ENCODE assay signal across 23 mouse cellular contexts in the genomic region with DNA sequence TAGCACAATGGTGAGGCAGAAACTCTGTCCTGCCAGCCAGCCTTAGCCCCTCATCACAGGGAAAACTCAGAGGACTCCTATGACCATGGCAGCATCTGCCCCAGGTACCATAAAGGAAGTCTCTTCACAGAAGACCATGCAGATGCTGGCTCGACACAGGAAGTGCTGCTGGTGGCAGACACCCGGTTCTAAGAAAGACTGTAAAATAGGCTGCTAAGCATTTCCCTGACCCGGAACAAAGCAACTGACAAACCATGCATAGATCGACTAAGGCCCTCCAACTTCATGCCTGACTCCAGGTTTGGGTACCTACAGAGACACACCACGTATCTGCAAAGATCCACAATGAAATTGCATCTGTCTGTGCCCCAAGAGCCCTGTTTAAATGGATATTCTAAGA.
A peak's percentile ranks its signal among the peaks of the same experiment; 100 is the strongest.
DNase-seq lines count a peak whose midpoint lies in the region; ATAC-seq and TF ChIP-seq lines count a peak whose summit lies in the region.
"Had no signal": no experiment of that assay in that cellular context is flagged by ENCODE, and none has a peak within 500 bp of the region (broad histone marks: within the 10 kb centered on the region; RNA-seq: fewer than 3 reads in every experiment).

No protein-coding gene starts in this region.

- H3K4me1 ChIP-seq in hindbrain, embryonic 13.5 days (replicated peaks): peaks cover 8% of the 10 kb centered on the region; the same call in 1 of the 2 replicates
- H3K4me1 ChIP-seq in hindbrain, postnatal 0 days (ENCODE audit: insufficient read depth, low read length): no peaks in the 10 kb centered on the region
- no peaks in the 10 kb centered on the region for H3K4me1 ChIP-seq in forebrain, postnatal 0 days (ENCODE audit: insufficient read depth)
- H3K4me1 ChIP-seq: embryonic facial prominence, embryonic 10.5 days; forebrain, embryonic 12.5 days; neural tube, embryonic 12.5 days had no signal

- no peak overlapping the region for H3K4me2 ChIP-seq in hindbrain, embryonic 13.5 days
- H3K4me2 ChIP-seq in hindbrain, postnatal 0 days (ENCODE audit: low read depth, low read length): no peak overlapping the region
- H3K4me2 ChIP-seq in myocyte (ENCODE audit: low read depth): peak overlapping the region; percentile 43
- no peak overlapping the region for H3K4me2 ChIP-seq in forebrain, postnatal 0 days (ENCODE audit: low read depth)
- H3K4me2 ChIP-seq: forebrain, embryonic 12.5 days; heart, embryonic 13.5 days; neural tube, embryonic 12.5 days had no signal

- WGBS in hindbrain, embryonic 13.5 days: 76% methylated on average over 5 of the region's 5 CpGs
- WGBS in hindbrain, postnatal 0 days: 66% methylated on average over 5 of the region's 5 CpGs
- WGBS in forebrain, postnatal 0 days: 83% methylated on average over 5 of the region's 5 CpGs

- H3K27me3 ChIP-seq in hindbrain, embryonic 13.5 days: no peaks in the 10 kb centered on the region
- no peaks in the 10 kb centered on the region for H3K27me3 ChIP-seq in hindbrain, postnatal 0 days (ENCODE audit: insufficient read depth, low read length)
- H3K27me3 ChIP-seq in myocyte (ENCODE audit: control insufficient read depth, insufficient read depth, insufficient read length): no peaks in the 10 kb centered on the region
- H3K27me3 ChIP-seq in forebrain, postnatal 0 days (ENCODE audit: insufficient read depth, low read length): no peaks in the 10 kb centered on the region
- H3K27me3 ChIP-seq: forebrain, embryonic 12.5 days; heart, embryonic 13.5 days; neural tube, embryonic 12.5 days had no signal

- TF ChIP-seq POLR2A in myocyte (IDR thresholded peaks at IDR 0.05; ENCODE audit: insufficient read length, low read depth): no peak

- no peaks in the 10 kb centered on the region for H3K79me2 ChIP-seq in myocyte (ENCODE audit: control insufficient read depth, insufficient read depth)

- H3ac ChIP-seq in myocyte (ENCODE audit: control insufficient read depth, insufficient read length): no peak overlapping the region

- TF ChIP-seq CTCF in hindbrain, postnatal 0 days (IDR thresholded peaks at IDR 0.05; ENCODE audit: low read depth): no peak
- no peak for TF ChIP-seq CTCF in forebrain, postnatal 0 days (IDR thresholded peaks at IDR 0.05; ENCODE audit: low read depth)

- no peaks in the 10 kb centered on the region for H3K9me3 ChIP-seq in hindbrain, embryonic 13.5 days
- H3K9me3 ChIP-seq in hindbrain, postnatal 0 days (ENCODE audit: low read length): no peaks in the 10 kb centered on the region
- no peaks in the 10 kb centered on the region for H3K9me3 ChIP-seq in forebrain, postnatal 0 days (ENCODE audit: low read length)
- H3K9me3 ChIP-seq: embryonic facial prominence, embryonic 10.5 days; neural tube, embryonic 12.5 days had no signal

- no peak for ATAC-seq in hindbrain, embryonic 13.5 days (ENCODE audit: low FRiP score)
- ATAC-seq in hindbrain, postnatal 0 days: no peak
- no peak for ATAC-seq in forebrain, postnatal 0 days

- no peak overlapping the region for H3K4me3 ChIP-seq in hindbrain, embryonic 13.5 days
- H3K4me3 ChIP-seq in hindbrain, postnatal 0 days (ENCODE audit: low read length): no peak overlapping the region
- no peak overlapping the region for H3K4me3 ChIP-seq in myocyte
- H3K4me3 ChIP-seq in forebrain, postnatal 0 days (ENCODE audit: low read depth, low read length): no peak overlapping the region
- H3K4me3 ChIP-seq: embryonic facial prominence, embryonic 10.5 days; forebrain, embryonic 12.5 days; heart, embryonic 13.5 days; layer of hippocampus, adult 2 months; neural tube, embryonic 12.5 days had no signal

- DNase-seq in hindbrain, postnatal 0 days (ENCODE audit: low spot score): no peak
- DNase-seq in CD4-positive, CD25-positive, alpha-beta regulatory T cell, adult 2 months (ENCODE audit: low read depth, low spot score): peak; percentile 66
- peak; percentile 51 to 61 for DNase-seq in thymus, postnatal 10 days (ENCODE audit: low spot score in 2 of 2)
- DNase-seq in cerebellum, postnatal 25 days: no peak
- no peak for DNase-seq in gastrocnemius, postnatal 25 days
- no peak for DNase-seq in forebrain, postnatal 0 days
- DNase-seq: adrenal gland, postnatal 14 days; cerebellum, adult 11 months; gastrocnemius, postnatal 10 days; heart, adult 18-20 months; heart, postnatal 4 days; kidney, adult 2 months; kidney, postnatal 14 days; liver; lung, postnatal 14 days had no signal

- no peaks in the 10 kb centered on the region for H3K36me3 ChIP-seq in hindbrain, embryonic 13.5 days
- H3K36me3 ChIP-seq in hindbrain, postnatal 0 days (ENCODE audit: insufficient read depth, low read length): no peaks in the 10 kb centered on the region
- no peaks in the 10 kb centered on the region for H3K36me3 ChIP-seq in myocyte (ENCODE audit: control insufficient read depth, insufficient read depth)
- no peaks in the 10 kb centered on the region for H3K36me3 ChIP-seq in forebrain, postnatal 0 days (ENCODE audit: insufficient read depth)
- H3K36me3 ChIP-seq: embryonic facial prominence, embryonic 10.5 days; forebrain, embryonic 12.5 days; heart, embryonic 13.5 days; neural tube, embryonic 12.5 days had no signal

- peak overlapping the region; percentile 15; the same call in 1 of the 2 replicates for H3K27ac ChIP-seq in hindbrain, embryonic 13.5 days
- no peak overlapping the region for H3K27ac ChIP-seq in hindbrain, postnatal 0 days
- H3K27ac ChIP-seq in forebrain, postnatal 0 days (ENCODE audit: low read depth, low read length): no peak overlapping the region
- H3K27ac ChIP-seq: embryonic facial prominence, embryonic 10.5 days; forebrain, embryonic 12.5 days; heart, embryonic 13.5 days; layer of hippocampus, adult 2 months; neural tube, embryonic 12.5 days; stomach, postnatal 0 days had no signal

- no peak overlapping the region for H3K9ac ChIP-seq in hindbrain, embryonic 13.5 days
- H3K9ac ChIP-seq in hindbrain, postnatal 0 days (replicated peaks; ENCODE audit: low read length): no peak overlapping the region
- H3K9ac ChIP-seq in forebrain, postnatal 0 days: no peak overlapping the region
- H3K9ac ChIP-seq: forebrain, embryonic 12.5 days; heart, embryonic 13.5 days; neural tube, embryonic 12.5 days had no signal

TF ChIP-seq in myocyte, 11 proteins besides CTCF, POLR2A, EP300 and RAD21:
- TF ChIP-seq MYOG (IDR thresholded peaks at IDR 0.05; ENCODE audit: control insufficient read depth in 1 of 3, insufficient read depth in 1 of 3, insufficient read length in 2 of 3, low read depth in 2 of 3) (no peak), SRF (IDR thresholded peaks at IDR 0.05; ENCODE audit: control insufficient read depth, insufficient read length, low read depth) (no peak), E2F4 (IDR thresholded peaks at IDR 0.05; ENCODE audit: insufficient read depth) (no peak), MAX (IDR thresholded peaks at IDR 0.05; ENCODE audit: low read depth) (no peak)
TF ChIP-seq in myocyte: peak in this region for 0.

Comparison
In these comparisons a context has a peak if more than half of its experiments do, and no peak if none do; other contexts are left out.
1. DNase-seq: peak in CD4-positive, CD25-positive, alpha-beta regulatory T cell, adult 2 months (single experiment) and thymus, postnatal 10 days (2 of 2); none in hindbrain, postnatal 0 days (single experiment), cerebellum, postnatal 25 days (0 of 2), gastrocnemius, postnatal 25 days (single experiment) and forebrain, postnatal 0 days (single experiment).